Mouse (Mus musculus) CH12.LX (cell line): Measurements from ENCODE around the gene Sfswap. TPM values are rescaled to one million over a fixed set of nuclear protein-coding genes. Genes with fewer than 3 reads are reported as not detected.

ENCODE experiments used
- DNase-seq: peaks from one replicate; pipeline ENCODE4 v3.0.0-alpha.2; 2013; ENCODE audit errors: extremely low read depth
- H3K27ac ChIP-seq: 2 replicates; pipeline ENCODE4 v1.5.1; 2012; ENCODE audit warnings: low read depth, mild to moderate bottlenecking, control low read depth, moderate library complexity; ENCODE audit not compliant: insufficient read depth
- H3K27me3 ChIP-seq: replicated peaks from 2 replicates; pipeline ENCODE3; 2012; ENCODE audit warnings: inconsistent platforms
- H3K36me3 ChIP-seq, 2 experiments: replicated peaks in 1 of 2; 2 replicates each; pipeline versions ENCODE3 to v1.6.1; 2012; ENCODE audit warnings: inconsistent platforms in 1 of 2, low read length in 1 of 2, mild to moderate bottlenecking in 1 of 2, mixed read lengths in 1 of 2, moderate library complexity in 1 of 2; ENCODE audit not compliant: control insufficient read depth in 1 of 2, insufficient read depth in 1 of 2
- H3K4me1 ChIP-seq, 2 experiments: 2 replicates each; pipeline ENCODE4 v1.6.1; 2012; ENCODE audit warnings: inconsistent platforms in 1 of 2, moderate library complexity in 1 of 2; ENCODE audit not compliant: insufficient read depth in 2 of 2, control insufficient read depth in 1 of 2
- H3K4me2 ChIP-seq: 2 replicates; pipeline ENCODE4 v1.6.1; 2012; ENCODE audit warnings: low read depth, mild to moderate bottlenecking, control low read depth; ENCODE audit not compliant: poor library complexity, insufficient read depth, severe bottlenecking
- H3K4me3 ChIP-seq, 3 experiments: fragments of 150-350 bp in 1 of 3; sonication (generic) in 1 of 3; replicated peaks in 1 of 3; 2 replicates each; pipeline versions ENCODE3 to v1.5.1; 2011 to 2012; ENCODE audit warnings: low read depth in 2 of 3, low read length in 2 of 3, mild to moderate bottlenecking in 2 of 3, moderate library complexity in 2 of 3, control low read depth in 1 of 3, improper control_type of control experiment in 1 of 3, inconsistent platforms in 1 of 3, mixed read lengths in 1 of 3; ENCODE audit not compliant: poor library complexity in 1 of 3
- H3K79me2 ChIP-seq: replicated peaks from 2 replicates; pipeline ENCODE4 v1.6.1; 2012; ENCODE audit warnings: mild to moderate bottlenecking, moderate library complexity; ENCODE audit not compliant: control insufficient read depth, poor library complexity, insufficient read depth, severe bottlenecking; ENCODE audit errors: extremely low read depth
- H3K9ac ChIP-seq: 2 replicates; pipeline ENCODE4 v1.6.1; 2012; ENCODE audit warnings: low read depth, mild to moderate bottlenecking, control low read depth, moderate library complexity; ENCODE audit not compliant: insufficient read depth
- H3K9me3 ChIP-seq: replicated peaks from 2 replicates; pipeline ENCODE3; 2012; ENCODE audit warnings: low read length, inconsistent platforms, mixed read lengths
- BHLHE40 ChIP-seq: IDR thresholded peaks from 2 replicates; pipeline ENCODE4 v1.6.1; 2011; ENCODE audit warnings: mild to moderate bottlenecking, low read depth, low read length, improper control_type of control experiment
- CHD1 ChIP-seq: IDR thresholded peaks from 2 replicates; pipeline ENCODE4 v1.6.1; 2012; ENCODE audit warnings: low read depth, low read length, improper control_type of control experiment, inconsistent platforms
- CHD2 ChIP-seq: IDR thresholded peaks from 2 replicates; pipeline ENCODE4 v1.6.1; 2011; ENCODE audit warnings: low read length, improper control_type of control experiment
- CTCF ChIP-seq, 2 experiments: IDR thresholded peaks in 1 of 2; conservative IDR thresholded peaks in 1 of 2; 2 replicates each; pipeline ENCODE4 v1.5.1; 2011 to 2012; ENCODE audit warnings: low read depth in 2 of 2, low read length in 2 of 2, improper control_type of control experiment in 1 of 2, inconsistent platforms in 1 of 2, mild to moderate bottlenecking in 1 of 2, moderate library complexity in 1 of 2
- E2F4 ChIP-seq: IDR thresholded peaks from 2 replicates; pipeline ENCODE4 v1.6.1; 2011; ENCODE audit warnings: low read depth, low read length, improper control_type of control experiment; ENCODE audit not compliant: insufficient replicate concordance
- HCFC1 ChIP-seq: IDR thresholded peaks from 2 replicates; pipeline ENCODE4 v1.6.1; 2012; ENCODE audit warnings: low read depth, mild to moderate bottlenecking, inconsistent platforms, low read length, improper control_type of control experiment
- JUND ChIP-seq: conservative IDR thresholded peaks from 2 replicates; pipeline ENCODE4 v1.6.1; 2011; ENCODE audit warnings: low read depth, low read length, improper control_type of control experiment
- MAFK ChIP-seq: IDR thresholded peaks from 2 replicates; pipeline ENCODE4 v1.6.1; 2011; ENCODE audit warnings: low read length, improper control_type of control experiment; ENCODE audit not compliant: insufficient replicate concordance
- MAX ChIP-seq: IDR thresholded peaks from 2 replicates; pipeline ENCODE4 v1.6.1; 2011; ENCODE audit warnings: low read length, improper control_type of control experiment
- MEF2A ChIP-seq: IDR thresholded peaks from 2 replicates; pipeline ENCODE4 v1.6.1; 2014; ENCODE audit warnings: low read depth, mild to moderate bottlenecking, inconsistent platforms, low read length, improper control_type of control experiment, borderline replicate concordance
- MXI1 ChIP-seq: IDR thresholded peaks from 2 replicates; pipeline ENCODE4 v1.6.1; 2011; ENCODE audit warnings: mild to moderate bottlenecking, low read depth, low read length, improper control_type of control experiment
- MYC ChIP-seq: IDR thresholded peaks from 2 replicates; pipeline ENCODE4 v1.6.1; 2011; ENCODE audit warnings: low read depth, mild to moderate bottlenecking, improper control_type of control experiment, low read length
- NRF1 ChIP-seq: IDR thresholded peaks from 2 replicates; pipeline ENCODE4 v1.6.1; 2014; ENCODE audit warnings: low read depth, mild to moderate bottlenecking, inconsistent platforms, low read length, improper control_type of control experiment, moderate library complexity
- POLR2A ChIP-seq: IDR thresholded peaks from 2 replicates; pipeline ENCODE4 v1.6.1; 2011; ENCODE audit warnings: low read depth, mild to moderate bottlenecking, improper control_type of control experiment, low read length
- RAD21 ChIP-seq: IDR thresholded peaks from 2 replicates; pipeline ENCODE4 v1.6.1; 2011; ENCODE audit warnings: low read depth, mild to moderate bottlenecking, low read length, improper control_type of control experiment, moderate library complexity
- TCF12 ChIP-seq: IDR thresholded peaks from 2 replicates; pipeline ENCODE4 v1.6.1; 2014; ENCODE audit warnings: low read depth, mild to moderate bottlenecking, inconsistent platforms, low read length, improper control_type of control experiment
- UBTF ChIP-seq: IDR thresholded peaks from 2 replicates; pipeline ENCODE4 v1.6.1; 2012; ENCODE audit warnings: low read depth, mild to moderate bottlenecking, inconsistent platforms, low read length, improper control_type of control experiment, moderate library complexity
- ZC3H11A ChIP-seq: IDR thresholded peaks from 2 replicates; pipeline ENCODE4 v1.6.1; 2012; ENCODE audit warnings: low read depth, mild to moderate bottlenecking, inconsistent platforms, low read length, improper control_type of control experiment
- ZNF384 ChIP-seq: IDR thresholded peaks from 2 replicates; pipeline ENCODE4 v1.6.1; 2012; ENCODE audit warnings: low read depth, low read length, improper control_type of control experiment, inconsistent platforms
- dilution Hi-C: fragments of 300-500 bp; cut with MboI; formaldehyde crosslinking; loops from 2 replicates; pipeline ENCODE4 v1.14.3; 2020; ENCODE audit warnings: low sequenced_read_pairs; ENCODE audit not compliant: extremely low pct_unique_long_range_greater_than_20kb, extremely low pct_ligation_motif_present
- in situ Hi-C: fragments of 300-500 bp; cut with MboI; formaldehyde crosslinking; loops from 3 replicates; pipeline ENCODE4 v1.14.3; 2019; ENCODE audit warnings: low sequenced_read_pairs, low pct_ligation_motif_present, low pct_unique_long_range_greater_than_20kb, mixed read lengths
- polyA plus RNA-seq: library from polyadenylated mRNA; unstranded; fragments of >175 nt; gene quantifications from 2 replicates; pipeline ENCODE4 v1.2.1, GENCODE M21; 2012; ENCODE audit warnings: low read depth; ENCODE audit not compliant: insufficient read length
- total RNA-seq, 2 experiments: library from RNA; depleted of rRNA; stranded (reverse); fragments of 300-350 nt in 1 of 2; fragments of >200 nt in 1 of 2; gene quantifications; 2 replicates each; pipeline ENCODE4 v1.2.3; 2012 to 2014

Gene Sfswap
- total and polyA plus RNA-seq, 3 experiments, result 24.9 to 70.4 (median 36.0) TPM

GRCm38 (mm10) chr5:129533731-129534130, 32.7 kb downstream of the Sfswap start:
- TF ChIP-seq JUND (no peak), ZNF384 (no peak), TCF12 (no peak), BHLHE40 (no peak)

GRCm38 (mm10) chr5:129534500-129534899, 33.5 kb downstream of the Sfswap start:
- Histone ChIP-seq H3K4me2 (no peak overlapping the region), H3K27ac (no peak overlapping the region), H3K4me3 (no peak overlapping the region), H3K9ac (no peak overlapping the region), H3K4me1 (no peaks in the 10 kb centered on the region), H3K79me2 (no peaks in the 10 kb centered on the region), H3K36me3 (peaks cover 54 to 94% of the 10 kb centered on the region in 2 experiments), H3K9me3 (no peaks in the 10 kb centered on the region), H3K27me3 (no peaks in the 10 kb centered on the region)
- TF ChIP-seq MAX, result no peak
- dilution Hi-C loops, result no loop called here
- in situ Hi-C loops, result no loop called here
- no peak for DNase-seq

More at GRCm38 (mm10) chr5:129533731-129534130, 32.7 kb downstream of the Sfswap start:
- H3K27me3 ChIP-seq, result no peaks in the 10 kb centered on the region
- no peak overlapping the region for H3K4me2 ChIP-seq
- no peaks in the 10 kb centered on the region for H3K4me1 ChIP-seq
- no peak overlapping the region for H3K27ac ChIP-seq
- peaks cover 55 to 94% of the 10 kb centered on the region in 2 experiments for H3K36me3 ChIP-seq
- dilution Hi-C loops (no loop called here), in situ Hi-C loops (no loop called here)
- DNase-seq, result no peak
- no peaks in the 10 kb centered on the region for H3K9me3 ChIP-seq
- no peak overlapping the region for H3K4me3 ChIP-seq
- no peaks in the 10 kb centered on the region for H3K79me2 ChIP-seq
- no peak overlapping the region for H3K9ac ChIP-seq

GRCm38 (mm10) chr5:129535021-129535420, 34.0 kb downstream of the Sfswap start:
- Histone ChIP-seq H3K4me3 (no peak overlapping the region), H3K9ac (no peak overlapping the region), H3K4me2 (no peak overlapping the region), H3K4me1 (no peaks in the 10 kb centered on the region), H3K36me3 (peaks cover 52 to 93% of the 10 kb centered on the region in 2 experiments), H3K27me3 (no peaks in the 10 kb centered on the region), H3K27ac (no peak overlapping the region), H3K79me2 (no peaks in the 10 kb centered on the region), H3K9me3 (no peaks in the 10 kb centered on the region)
- dilution Hi-C loops, result no loop called here
- TF ChIP-seq POLR2A (no peak), ZC3H11A (no peak), E2F4 (no peak), MEF2A (no peak), TCF12 (no peak), CHD2 (no peak), MAFK (no peak), HCFC1 (no peak), BHLHE40 (no peak), CTCF (conservative IDR thresholded peaks at IDR 0.05 in 1 of 2, IDR thresholded peaks at IDR 0.05 in 1 of 2; ENCODE audit: low read depth in 2 of 2, low read length in 2 of 2) (no peak), UBTF (no peak), MAX (no peak), MYC (no peak), RAD21 (no peak), CHD1 (no peak), NRF1 (no peak), MXI1 (no peak)
- DNase-seq, result no peak
- in situ Hi-C loops, result no loop called here
